Mouse (Mus musculus) left cerebral cortex, adult 8-10 months (tissue): ENCODE results near the gene Trmt2b. TPM values are rescaled to one million over a fixed set of nuclear protein-coding genes. Genes with fewer than 3 reads are reported as not detected.
"Not testable (repeated sequence)": the region's sequence is repeated elsewhere in the genome, so short reads cannot be mapped to it uniquely, and the experiment has no call there.

Experiments
- DNase-seq, 2 experiments: peaks; one replicate each; pipeline ENCODE4 v3.0.0; 2022; ENCODE audit warnings: low spot score in 2 of 2
- total RNA-seq, 4 experiments: library from RNA; stranded (reverse); gene quantifications; 2 replicates each; pipeline ENCODE4 v1.2.4; 2022

Trmt2b gene
- total RNA-seq, 4 experiments from 2014 or later = 8.1 to 12.9 (median 11.5) TPM

GRCm38 (mm10) chrX:134221856-134222255, 54.9 kb downstream of the Trmt2b start, which contains the start of gene Nox1:
Gene Nox1, minus strand, starts transcription at chrX:134221956.
- no peak for DNase-seq

GRCm38 (mm10) chrX:134220618-134221017, 56.2 kb downstream of the Trmt2b start:
- DNase-seq = no peak

GRCm38 (mm10) chrX:134218161-134218560, 58.6 kb downstream of the Trmt2b start:
- DNase-seq = no peak

GRCm38 (mm10) chrX:134211151-134211642, 65.6 kb downstream of the Trmt2b start:
- peak in 1 of 2 experiments; percentile 15 for DNase-seq

- no peak for DNase-seq
Observed at GRCm38 (mm10) chrX:134208491-134208890, 68.3 kb downstream of the Trmt2b start.

GRCm38 (mm10) chrX:134187201-134187600, 89.6 kb downstream of the Trmt2b start, which contains the start of gene Arl13a:
Gene Arl13a, plus strand, starts transcription at chrX:134187501.
- DNase-seq = not testable (repeated sequence)

- DNase-seq = no peak
Observed at GRCm38 (mm10) chrX:134174699-134175098, 102.1 kb downstream of the Trmt2b start.

Other genes starting within 250 kb of the Trmt2b start
- 100 to 1,000 TPM in 3 of 4 experiments, 10 to 100 TPM in 1; 97.8 to 122 (median 107) TPM for gene Cstf2, start 217.8 kb downstream of the Trmt2b start, total RNA-seq
- gene Xkrx, start 114.9 kb downstream of the Trmt2b start, total RNA-seq = 1 to 10 TPM; 1.5 to 2.9 (median 2.6) TPM
- gene Arl13a, start 89.5 kb downstream of the Trmt2b start, total RNA-seq = not detected
- under 1 TPM in 1 of 4 experiments, not detected in 3; 0.28 TPM for gene Nox1, start 55.0 kb downstream of the Trmt2b start, total RNA-seq
- 10 to 100 TPM; 58.2 to 64.5 (median 58.8) TPM for gene Tmem35a, start 18.2 kb upstream of the Trmt2b start, total RNA-seq
- gene Cenpi, start 31.1 kb upstream of the Trmt2b start, total RNA-seq = under 1 TPM; 0.26 to 0.55 (median 0.42) TPM
- 10 to 100 TPM; 42.3 to 53.0 (median 51.1) TPM for gene Drp2, start 127.6 kb upstream of the Trmt2b start, total RNA-seq
- gene Taf7l, start 199.5 kb upstream of the Trmt2b start, total RNA-seq = not detected